Mouse (Mus musculus): ENCODE data around the gene Msh5. TPM values are rescaled to one million over a fixed set of nuclear protein-coding genes. Genes with fewer than 3 reads are reported as not detected.

Gene Msh5
- 2.3 and 2.6 TPM in 2 replicates for polyA plus RNA-seq (2014; fragmentation: Nextera tagmentation; extraction: Ambion mirVana)

- Histone ChIP-seq H3K4me1 (ENCODE audit: control insufficient read depth, insufficient read depth, low read length) (peaks cover 19% of the 10 kb centered on the region), H3K4me2 (ENCODE audit: low read length) (peak within 1 kb of the TSS; percentile 98), H3K9ac (ENCODE audit: low read length) (peak within 1 kb of the TSS; percentile 79), H3K27me3 (replicated peaks; ENCODE audit: control insufficient read depth, insufficient read depth, low read length) (no peaks in the 10 kb centered on the region), H3K4me3 (ENCODE audit: low read depth, low read length) (peak within 1 kb of the TSS; percentile 52), H3K9me3 (replicated peaks; ENCODE audit: control insufficient read depth, low read length) (no peaks in the 10 kb centered on the region), H3K27ac (ENCODE audit: low read depth, low read length) (peak within 1 kb of the TSS; percentile 73; the same call in 1 of the 2 replicates), H3K36me3 (ENCODE audit: control insufficient read depth, insufficient read depth, low read length) (no peaks in the 10 kb centered on the region)
- DNase-seq (ENCODE audit: low spot score) (peak; percentile 99), ATAC-seq (peak; percentile 98)
- 3% methylated on average over 33 of the region's 33 CpGs for WGBS
These were observed at the start of gene Msh5 for GRCm38 (mm10) chr17:35046681-35047455. Msh5 (minus strand) TSS chr17:35046745.

DNA sequence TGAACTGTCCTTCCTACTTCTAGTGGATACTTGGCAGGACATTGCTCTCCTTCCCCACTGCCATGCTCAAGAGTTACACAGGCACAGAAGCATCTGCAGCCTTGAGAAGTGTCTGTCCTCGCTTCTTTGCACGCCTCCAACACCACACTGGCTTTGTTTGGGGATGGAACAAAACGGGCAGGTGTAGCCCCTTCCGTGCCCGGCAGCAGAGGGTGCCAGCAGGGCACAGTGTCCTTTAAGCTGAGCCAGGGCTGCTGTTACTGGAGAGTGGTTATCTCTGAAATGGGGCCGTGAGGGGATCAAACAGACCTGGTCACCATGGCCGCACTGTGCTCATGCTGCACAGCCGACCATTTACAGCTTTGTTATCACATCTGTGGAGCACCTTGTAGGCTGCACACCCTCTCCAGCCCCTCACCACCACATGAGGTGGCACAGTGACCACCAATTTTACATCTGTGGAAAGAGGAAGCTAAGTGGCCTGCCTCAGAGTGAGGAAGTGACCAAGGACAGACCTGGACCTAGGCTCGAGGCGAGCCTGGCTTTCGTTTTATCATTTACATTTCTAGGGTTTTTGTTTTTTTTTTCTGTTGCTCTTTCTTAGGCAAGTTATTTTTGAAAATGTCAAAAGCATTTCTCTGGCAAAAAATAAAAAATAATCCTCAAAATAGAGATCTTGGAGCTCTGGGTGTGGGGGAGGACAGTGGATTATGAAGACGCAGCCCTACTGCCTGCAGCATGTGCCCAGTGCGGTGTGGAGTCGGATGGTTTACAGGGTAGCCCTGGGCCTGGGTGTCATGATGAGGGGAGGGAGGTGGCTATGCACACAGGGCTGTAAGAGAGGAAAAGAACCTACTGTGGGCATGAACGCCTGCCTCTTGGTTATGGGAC is 48.2 kb upstream of the Msh5 start:
- H3K27ac ChIP-seq (ENCODE audit: low read depth, low read length), result no peak overlapping the region
- H3K4me2 ChIP-seq (ENCODE audit: low read length), result no peak overlapping the region
- 93% methylated on average over 15 of the region's 15 CpGs for WGBS
- no peak overlapping the region for H3K4me3 ChIP-seq (ENCODE audit: low read depth, low read length)
- no peak for DNase-seq (ENCODE audit: low spot score)
- H3K4me1 ChIP-seq (ENCODE audit: control insufficient read depth, insufficient read depth, low read length), result peaks cover 6% of the 10 kb centered on the region
- H3K9me3 ChIP-seq (replicated peaks; ENCODE audit: control insufficient read depth, low read length), result no peaks in the 10 kb centered on the region
- ATAC-seq, result no peak
- no peak overlapping the region for H3K9ac ChIP-seq (ENCODE audit: low read length)
- peaks cover 70% of the 10 kb centered on the region for H3K36me3 ChIP-seq (ENCODE audit: control insufficient read depth, insufficient read depth, low read length)
- H3K27me3 ChIP-seq (replicated peaks; ENCODE audit: control insufficient read depth, insufficient read depth, low read length), result no peaks in the 10 kb centered on the region

- Histone ChIP-seq H3K4me2 (ENCODE audit: low read length) (no peak overlapping the region), H3K27ac (ENCODE audit: low read depth, low read length) (no peak overlapping the region), H3K4me3 (ENCODE audit: low read depth, low read length) (no peak overlapping the region), H3K27me3 (replicated peaks; ENCODE audit: control insufficient read depth, insufficient read depth, low read length) (no peaks in the 10 kb centered on the region), H3K36me3 (ENCODE audit: control insufficient read depth, insufficient read depth, low read length) (peaks cover 51% of the 10 kb centered on the region), H3K9me3 (replicated peaks; ENCODE audit: control insufficient read depth, low read length) (no peaks in the 10 kb centered on the region), H3K9ac (ENCODE audit: low read length) (no peak overlapping the region), H3K4me1 (ENCODE audit: control insufficient read depth, insufficient read depth, low read length) (peaks cover 6% of the 10 kb centered on the region)
- 90% methylated on average over 14 of the region's 14 CpGs for WGBS
- no peak for DNase-seq (ENCODE audit: low spot score)
- ATAC-seq, result no peak
These were observed 46.1 kb upstream of the Msh5 start for GRCm38 (mm10) chr17:35092403-35093198.

DNA sequence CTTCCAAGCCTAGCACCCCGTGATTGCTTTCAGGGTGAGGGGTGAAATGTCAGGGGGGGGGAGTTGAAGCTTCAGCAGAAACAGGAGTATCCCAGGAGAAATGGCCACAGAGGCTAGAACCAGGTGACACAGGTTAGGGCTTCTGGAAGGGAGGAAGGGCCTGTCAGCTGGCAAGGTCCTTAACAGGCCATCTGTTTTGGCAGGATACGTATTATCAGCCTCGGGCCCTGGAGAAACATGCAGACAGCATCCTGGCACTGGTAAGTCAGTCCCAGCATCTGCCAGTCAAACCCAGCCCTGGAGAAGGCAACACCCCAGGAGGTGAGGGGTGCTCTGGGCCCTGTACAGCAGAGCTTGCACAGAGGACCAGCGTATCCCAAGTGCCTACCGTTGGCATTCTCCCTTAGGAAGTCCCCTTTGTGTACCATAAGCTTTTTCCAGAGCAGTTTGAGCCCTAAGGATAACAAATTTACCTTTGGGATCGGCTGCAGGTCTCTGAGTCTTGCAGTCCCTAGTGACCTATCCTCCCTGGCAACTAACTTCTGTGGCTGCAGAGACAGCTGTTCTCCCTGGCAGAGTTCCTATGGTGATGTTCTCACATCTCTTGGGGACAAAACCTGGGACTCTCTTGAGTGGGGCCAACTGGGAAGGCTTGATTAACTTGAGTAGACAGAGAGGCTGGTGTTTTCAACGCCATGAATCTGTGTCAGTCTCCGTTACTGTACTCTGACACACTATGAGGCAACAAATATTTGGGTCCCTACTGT is 43.8 kb upstream of the Msh5 start:
- no peaks in the 10 kb centered on the region for H3K9me3 ChIP-seq (replicated peaks; ENCODE audit: control insufficient read depth, low read length)
- H3K36me3 ChIP-seq (ENCODE audit: control insufficient read depth, insufficient read depth, low read length), result peaks cover 34% of the 10 kb centered on the region
- peak overlapping the region; percentile 98 for H3K27ac ChIP-seq (ENCODE audit: low read depth, low read length)
- peak overlapping the region; percentile 67 for H3K4me2 ChIP-seq (ENCODE audit: low read length)
- peak overlapping the region; percentile 55 for H3K4me3 ChIP-seq (ENCODE audit: low read depth, low read length)
- ATAC-seq (peak; percentile 15; the same call in 1 of the 2 replicates), DNase-seq (ENCODE audit: low spot score) (peak; percentile 63)
- peak overlapping the region; percentile 88 for H3K9ac ChIP-seq (ENCODE audit: low read length)
- WGBS, result 54% methylated on average over 8 of the region's 8 CpGs
- no peaks in the 10 kb centered on the region for H3K27me3 ChIP-seq (replicated peaks; ENCODE audit: control insufficient read depth, insufficient read depth, low read length)
- peaks cover 6% of the 10 kb centered on the region for H3K4me1 ChIP-seq (ENCODE audit: control insufficient read depth, insufficient read depth, low read length)

- Histone ChIP-seq H3K27ac (ENCODE audit: low read depth, low read length) (peak within 1 kb of the TSS; percentile 98), H3K27me3 (replicated peaks; ENCODE audit: control insufficient read depth, insufficient read depth, low read length) (no peaks in the 10 kb centered on the region), H3K4me3 (ENCODE audit: low read depth, low read length) (peak within 1 kb of the TSS; percentile 55), H3K4me1 (ENCODE audit: control insufficient read depth, insufficient read depth, low read length) (peaks cover 6% of the 10 kb centered on the region), H3K36me3 (ENCODE audit: control insufficient read depth, insufficient read depth, low read length) (peaks cover 25% of the 10 kb centered on the region), H3K9ac (ENCODE audit: low read length) (peak within 1 kb of the TSS; percentile 88), H3K9me3 (replicated peaks; ENCODE audit: control insufficient read depth, low read length) (no peaks in the 10 kb centered on the region), H3K4me2 (ENCODE audit: low read length) (peak within 1 kb of the TSS; percentile 67)
- DNase-seq (ENCODE audit: low spot score) (peak; percentile 96), ATAC-seq (peak; percentile 99)
- WGBS, result 3% methylated on average over 66 of the region's 67 CpGs
These were observed 42.5 kb upstream of the Msh5 start, which contains the start of gene Abhd16a for GRCm38 (mm10) chr17:35088825-35089644. Abhd16a (plus strand) TSS chr17:35089263.

GRCm38 (mm10) chr17:35088151-35088550 is 41.6 kb upstream of the Msh5 start:
- Histone ChIP-seq H3K27ac (ENCODE audit: low read depth, low read length) (no peak overlapping the region), H3K9me3 (replicated peaks; ENCODE audit: control insufficient read depth, low read length) (no peaks in the 10 kb centered on the region), H3K4me1 (ENCODE audit: control insufficient read depth, insufficient read depth, low read length) (peaks cover 6% of the 10 kb centered on the region), H3K4me2 (ENCODE audit: low read length) (no peak overlapping the region), H3K27me3 (replicated peaks; ENCODE audit: control insufficient read depth, insufficient read depth, low read length) (no peaks in the 10 kb centered on the region), H3K4me3 (ENCODE audit: low read depth, low read length) (no peak overlapping the region), H3K36me3 (ENCODE audit: control insufficient read depth, insufficient read depth, low read length) (peaks cover 17% of the 10 kb centered on the region), H3K9ac (ENCODE audit: low read length) (no peak overlapping the region)
- no peak for ATAC-seq
- 52% methylated on average over 2 of the region's 2 CpGs for WGBS
- no peak for DNase-seq (ENCODE audit: low spot score)

GRCm38 (mm10) chr17:35085208-35085865 is 38.8 kb upstream of the Msh5 start, which contains the start of gene Ly6g6f:
Ly6g6f (minus strand) TSS chr17:35085610.
- H3K9ac ChIP-seq (ENCODE audit: low read length), result no peak within 1 kb of the TSS
- no peak for DNase-seq (ENCODE audit: low spot score)
- H3K4me2 ChIP-seq (ENCODE audit: low read length), result no peak within 1 kb of the TSS
- H3K9me3 ChIP-seq (replicated peaks; ENCODE audit: control insufficient read depth, low read length), result no peaks in the 10 kb centered on the region
- peaks cover 5% of the 10 kb centered on the region for H3K4me1 ChIP-seq (ENCODE audit: control insufficient read depth, insufficient read depth, low read length)
- H3K4me3 ChIP-seq (ENCODE audit: low read depth, low read length), result no peak within 1 kb of the TSS
- H3K27me3 ChIP-seq (replicated peaks; ENCODE audit: control insufficient read depth, insufficient read depth, low read length), result no peaks in the 10 kb centered on the region
- H3K36me3 ChIP-seq (ENCODE audit: control insufficient read depth, insufficient read depth, low read length), result no peaks in the 10 kb centered on the region
- WGBS, result 79% methylated on average over 7 of the region's 7 CpGs
- ATAC-seq, result no peak
- no peak within 1 kb of the TSS for H3K27ac ChIP-seq (ENCODE audit: low read depth, low read length)
